Mouse (Mus musculus) myocyte (in vitro differentiated cells): ENCODE results near the gene Isx.

Source experiments
- CEBPB ChIP-seq: IDR thresholded peaks from 2 replicates; pipeline ENCODE4 v1.6.1; 2011; ENCODE audit warnings: mild to moderate bottlenecking, moderate library complexity; ENCODE audit not compliant: poor library complexity, insufficient read depth, severe bottlenecking
- E2F4 ChIP-seq: IDR thresholded peaks from one replicate; pipeline ENCODE4 v1.6.1; 2011; ENCODE audit warnings: mild to moderate bottlenecking, control low read depth, moderate library complexity; ENCODE audit not compliant: insufficient read depth
- MAX ChIP-seq: IDR thresholded peaks from one replicate; pipeline ENCODE4 v1.6.1; 2011; ENCODE audit warnings: low read depth, mild to moderate bottlenecking, control low read depth
- MYOD1 ChIP-seq, 3 experiments: IDR thresholded peaks; one replicate each; pipeline ENCODE4 v1.6.1; 2011; ENCODE audit warnings: control low read depth in 2 of 3, low read depth in 2 of 3, mild to moderate bottlenecking in 2 of 3, moderate library complexity in 1 of 3; ENCODE audit not compliant: insufficient read length in 2 of 3, control insufficient read depth in 1 of 3
- MYOG ChIP-seq, 3 experiments: IDR thresholded peaks; one replicate each; pipeline ENCODE4 v1.6.1; 2011; ENCODE audit warnings: control low read depth in 2 of 3, low read depth in 2 of 3, mild to moderate bottlenecking in 2 of 3; ENCODE audit not compliant: insufficient read length in 2 of 3, control insufficient read depth in 1 of 3, insufficient read depth in 1 of 3
- POLR2A ChIP-seq: IDR thresholded peaks from one replicate; pipeline ENCODE4 v1.6.1; 2011; ENCODE audit warnings: low read depth, mild to moderate bottlenecking, control low read depth, moderate library complexity; ENCODE audit not compliant: insufficient read length
- POLR2AphosphoS2 ChIP-seq: IDR thresholded peaks from one replicate; pipeline ENCODE4 v1.6.1; 2011; ENCODE audit warnings: low read depth, control low read depth; ENCODE audit not compliant: insufficient read length
- TCF12 ChIP-seq: IDR thresholded peaks from one replicate; pipeline ENCODE4 v1.6.1; 2011; ENCODE audit warnings: mild to moderate bottlenecking, control low read depth; ENCODE audit not compliant: poor library complexity, insufficient read depth, severe bottlenecking
- USF1 ChIP-seq: IDR thresholded peaks from one replicate; pipeline ENCODE4 v1.6.1; 2011; ENCODE audit warnings: low read depth, mild to moderate bottlenecking, control low read depth, moderate library complexity

- TF ChIP-seq POLR2A (no peak), MYOD1 (IDR thresholded peaks at IDR 0.05; ENCODE audit: control insufficient read depth in 1 of 3, insufficient read length in 2 of 3, low read depth in 2 of 3) (no peak), CEBPB (no peak), POLR2AphosphoS2 (no peak), MAX (no peak), MYOG (IDR thresholded peaks at IDR 0.05; ENCODE audit: control insufficient read depth in 1 of 3, insufficient read depth in 1 of 3, insufficient read length in 2 of 3, low read depth in 2 of 3) (no peak), USF1 (no peak), E2F4 (no peak), TCF12 (no peak)
Observed at GRCm38 (mm10) chr8:74936656-74937055, 63.7 kb downstream of the Isx start.
